Mouse (Mus musculus): ENCODE data around the gene Odf4.

DNA sequence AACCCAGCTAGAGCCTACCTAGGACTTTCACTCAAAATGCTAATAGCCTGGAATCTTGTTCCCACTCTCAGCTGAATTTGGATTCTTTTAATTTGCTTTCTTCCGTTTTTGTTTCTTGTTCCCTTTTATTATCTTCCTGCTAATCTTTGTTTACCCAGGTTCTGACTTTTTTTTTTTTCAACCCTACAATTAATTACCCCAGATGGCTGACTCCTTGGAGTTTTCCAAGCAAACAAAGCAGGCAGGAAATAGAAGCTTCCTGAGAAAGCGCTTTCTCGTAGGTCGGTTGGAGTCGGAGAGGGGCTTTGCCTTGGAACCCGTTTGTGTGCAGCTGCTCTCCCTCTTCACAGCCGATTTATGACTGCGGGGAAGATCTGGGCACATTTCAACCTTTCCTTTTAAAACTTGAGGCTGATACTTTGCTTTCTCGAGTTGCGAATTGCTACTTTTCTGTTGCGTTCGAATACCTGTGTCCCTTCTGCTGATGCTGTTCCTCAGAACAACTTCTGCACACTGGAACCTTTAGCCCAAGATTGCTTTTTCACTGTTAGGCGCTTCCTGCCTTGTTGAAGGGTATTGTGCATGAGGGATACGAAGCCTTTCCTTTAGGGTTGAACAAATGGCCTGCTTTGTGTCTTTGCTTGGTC is 15.2 kb downstream of the Odf4 start:
- no peak for TF ChIP-seq POLR2A (IDR thresholded peaks at IDR 0.05; ENCODE audit: low read depth, low read length)
- TF ChIP-seq CTCF (IDR thresholded peaks at IDR 0.05; ENCODE audit: borderline replicate concordance, insufficient read depth, low read length), result no peak

All from embryonic fibroblast, embryonic 13.5 days (primary cell).